Mouse (Mus musculus) layer of hippocampus, postnatal 25 days (tissue): ENCODE data around the gene Cdkn1b. TPM values are rescaled to one million over a fixed set of nuclear protein-coding genes. Genes with fewer than 3 reads are reported as not detected.

Source experiments
- DNase-seq, 2 experiments: peaks; one replicate each; pipeline ENCODE4 v3.0.0; 2022; ENCODE audit warnings: mixed read lengths in 2 of 2, low spot score in 1 of 2; ENCODE audit errors: extremely low spot score in 1 of 2
- total RNA-seq, 2 experiments: library from RNA; stranded (reverse); gene quantifications; 2 replicates each; pipeline ENCODE4 v1.2.3; 2021

Cdkn1b gene
- total RNA-seq, 2 experiments from 2014 or later, result 51.3 to 51.5 TPM

- no peak for DNase-seq
Measured at GRCm38 (mm10) chr6:134961858-134962517, 41.8 kb downstream of the Cdkn1b start.

DNA sequence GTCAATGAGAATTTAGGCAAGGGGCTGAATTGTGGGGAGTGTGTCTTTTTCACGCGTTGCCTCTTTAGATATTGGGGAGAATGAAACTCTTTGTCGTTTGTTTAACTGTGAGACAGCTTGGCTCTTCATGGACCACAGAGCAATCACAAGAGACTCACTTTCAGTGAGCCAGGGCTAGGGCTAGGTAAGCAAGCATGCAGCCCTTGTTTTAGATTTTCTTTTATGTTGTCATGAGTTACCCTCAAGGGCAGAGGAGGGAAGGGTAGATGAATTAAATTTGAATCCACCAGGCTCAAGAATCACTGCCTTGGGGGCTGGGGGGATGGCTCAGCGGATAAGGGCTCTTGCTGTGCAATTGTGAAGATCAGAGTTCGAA is 42.3 kb downstream of the Cdkn1b start:
- DNase-seq, result no peak

- DNase-seq, result no peak
Measured at GRCm38 (mm10) chr6:134963910-134964309, 43.7 kb downstream of the Cdkn1b start.

DNA sequence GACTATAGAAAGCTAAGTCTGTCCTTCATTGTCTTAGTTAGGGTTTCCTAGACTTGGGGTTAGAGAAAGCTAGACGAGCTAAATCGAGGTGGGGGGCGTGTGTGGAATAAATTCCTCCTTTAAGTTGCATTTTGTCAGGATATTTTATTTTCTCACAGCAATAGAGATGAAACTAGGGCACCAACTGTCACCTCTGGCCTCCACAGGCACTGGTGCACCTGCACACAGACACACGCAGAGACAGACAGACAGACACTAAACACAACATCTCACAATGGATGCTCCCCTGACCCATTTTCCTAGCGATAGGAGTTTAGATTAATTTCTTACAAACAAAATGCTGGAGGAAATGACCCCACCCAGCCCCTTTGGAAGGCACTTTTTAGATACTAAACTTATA is 46.5 kb downstream of the Cdkn1b start:
- DNase-seq, result no peak

GRCm38 (mm10) chr6:134968326-134968725 is 48.1 kb downstream of the Cdkn1b start:
- DNase-seq, result no peak

DNA sequence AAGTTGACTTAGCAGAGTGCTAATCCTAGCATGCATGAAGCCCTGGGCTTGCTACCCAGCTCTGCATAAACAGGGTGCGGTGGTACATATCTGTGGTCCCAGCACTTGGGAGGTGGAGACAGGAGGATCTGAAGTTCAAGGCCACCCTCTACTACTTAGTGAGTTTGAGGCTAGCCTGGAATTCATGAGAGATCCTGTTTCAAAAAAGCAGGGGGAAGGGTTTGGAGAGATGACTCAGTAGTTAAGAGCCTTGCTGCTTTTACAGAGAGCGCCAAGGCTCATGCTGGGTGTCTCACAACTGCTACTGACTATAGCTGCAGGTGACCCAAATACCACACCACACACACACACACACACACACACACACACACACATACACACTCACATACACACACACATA is 49.3 kb downstream of the Cdkn1b start:
- DNase-seq, result no peak

DNA sequence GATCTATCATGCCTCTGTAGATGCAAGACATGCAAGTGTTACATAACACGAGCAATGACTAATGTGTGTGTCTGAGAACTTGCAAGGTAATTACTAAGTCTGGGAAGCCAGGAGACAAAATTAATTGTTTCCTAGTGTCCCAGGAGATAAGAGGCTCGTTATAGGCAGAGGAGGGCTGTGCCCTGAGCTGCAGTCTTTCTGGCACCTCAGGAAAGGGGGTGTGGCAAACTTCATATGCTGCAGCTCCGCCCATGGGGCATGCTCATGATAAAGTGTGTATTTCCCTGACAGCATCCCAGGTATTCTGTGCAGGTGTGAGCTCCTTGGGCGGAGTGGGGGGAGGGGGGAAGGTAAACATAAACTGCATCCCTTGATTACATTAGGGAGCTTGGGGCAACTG is 51.9 kb downstream of the Cdkn1b start:
- DNase-seq, result no peak

Other genes with a start within 250 kb of the Cdkn1b start
- 10 to 100 TPM in 1 of 2 experiments, 1 to 10 TPM in 1; 8.9 to 10.4 TPM for gene Dusp16, start 127.8 kb upstream of the Cdkn1b start, total RNA-seq
- gene Crebl2, start 90.2 kb upstream of the Cdkn1b start, total RNA-seq, result 10 to 100 TPM; 26.6 to 33.1 TPM
- gene Gpr19, start 21.8 kb upstream of the Cdkn1b start, total RNA-seq, result 10 to 100 TPM; 25.2 to 28.3 TPM
- 1 to 10 TPM; 2.5 to 2.8 TPM for gene Apold1, start 61.3 kb downstream of the Cdkn1b start, total RNA-seq
- gene Ddx47, start 91.2 kb downstream of the Cdkn1b start, total RNA-seq, result 10 to 100 TPM; 54.8 to 55.6 TPM
- gene Gprc5a, start 145.2 kb downstream of the Cdkn1b start, total RNA-seq, result not detected
- gene Gprc5d, start 197.9 kb downstream of the Cdkn1b start, total RNA-seq, result not detected